Mouse (Mus musculus): ENCODE measurements around the gene Atp5s. TPM values are rescaled to one million over a fixed set of nuclear protein-coding genes. Genes with fewer than 3 reads are reported as not detected.

The Atp5s gene
- 10 to 100 TPM in 1 of 2 experiments, 1 to 10 TPM in 1; 9.1 to 14.3 TPM for polyA plus RNA-seq (2017; shearing (Covaris generic))

GRCm38 (mm10) chr12:69724711-69725460, at the start of gene Atp5s, which contains the start of gene L2hgdh:
Gene Atp5s, plus strand, starts transcription at chr12:69724950.
Gene L2hgdh, minus strand, starts transcription at chr12:69724873.

DNA sequence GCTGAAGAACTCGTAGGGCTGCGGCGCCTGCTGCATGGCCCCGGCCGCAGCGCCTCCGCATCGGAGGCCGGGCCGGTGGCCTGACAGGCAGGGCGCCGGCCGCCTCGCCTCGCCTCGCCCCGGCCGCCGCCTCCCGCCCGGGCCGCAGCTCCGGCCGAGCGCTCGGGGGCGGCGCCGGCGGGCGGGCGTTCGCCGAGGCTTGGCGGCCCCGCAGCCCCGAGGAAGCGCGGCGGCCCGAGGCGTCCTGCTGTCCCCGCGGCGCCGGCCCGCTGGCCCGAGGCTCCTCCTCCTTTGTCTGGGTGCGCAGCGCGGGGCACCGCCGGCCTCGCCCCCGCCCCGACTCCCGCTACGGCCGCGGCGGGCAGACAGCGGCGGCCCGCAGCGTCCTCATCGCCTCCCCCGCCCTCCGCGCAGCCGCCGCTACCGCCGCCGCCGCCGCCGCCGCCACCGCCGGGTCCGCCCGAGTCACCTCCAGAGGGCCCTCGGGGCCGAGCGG, 43.1 kb upstream of the Atp5s start, which contains the start of gene Sos2:
Gene Sos2 (minus strand): TSS at position 287 of the 496 bp plus-strand sequence.

DNA sequence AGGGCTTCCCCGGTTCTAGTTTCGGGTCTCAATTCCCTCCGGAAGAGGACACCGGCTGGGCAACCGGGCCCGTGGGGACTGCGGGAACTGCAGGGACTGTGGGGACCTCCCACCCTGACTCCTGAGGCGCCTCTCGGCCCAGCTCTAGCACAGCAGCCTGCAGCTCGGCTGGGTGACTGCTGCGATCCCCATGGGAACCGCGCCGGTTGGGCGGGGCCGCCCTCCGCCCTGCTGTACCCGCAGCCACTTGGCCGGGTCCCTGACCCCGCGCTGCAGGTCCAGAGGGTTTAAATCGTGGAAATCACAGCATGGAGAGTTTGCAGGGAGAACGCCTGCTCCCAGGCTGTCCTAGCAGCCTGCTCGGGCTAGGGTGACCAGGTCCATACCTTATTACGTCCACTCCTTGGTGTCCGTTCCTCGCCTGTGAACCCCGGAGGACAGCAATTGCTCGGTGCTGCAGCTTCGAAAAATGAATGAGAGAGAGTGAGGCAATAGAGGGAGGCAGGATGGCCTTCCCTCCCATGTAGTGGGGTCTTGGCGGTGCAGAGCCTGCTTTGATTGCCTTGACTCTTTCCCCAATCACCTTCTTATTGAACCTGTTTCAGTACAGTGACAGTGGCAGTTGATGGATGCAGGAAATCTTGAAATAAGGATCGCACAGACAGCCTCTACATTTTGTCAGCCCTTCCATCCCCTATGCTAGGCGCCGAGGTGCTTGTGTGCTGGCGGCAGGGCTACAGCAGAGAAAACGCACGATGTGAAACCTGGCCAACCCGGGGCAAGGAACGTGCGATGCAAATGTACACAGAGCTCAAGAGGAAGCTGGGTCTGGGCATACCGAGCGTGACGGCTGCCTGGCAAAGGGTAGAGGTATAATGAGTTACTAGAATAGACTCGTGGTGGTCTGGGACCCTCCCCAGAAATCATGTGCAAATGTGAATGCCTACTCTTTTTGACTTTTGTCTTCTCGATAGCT, 66.1 kb downstream of the Atp5s start, which contains the start of gene Cdkl1:
Gene Cdkl1 (minus strand): TSS at position 738 of the 976 bp plus-strand sequence.

Other genes with a start within 250 kb of the Atp5s start
- gene Vcpkmt, start 141.9 kb upstream of the Atp5s start, polyA plus RNA-seq (2017; shearing (Covaris generic)): 1 to 10 TPM; 5.0 to 5.9 TPM
- 10 to 100 TPM; 18.8 to 21.5 TPM for gene Sos2, start 43.1 kb upstream of the Atp5s start, polyA plus RNA-seq (2017; shearing (Covaris generic))
- 1 to 10 TPM; 3.3 to 6.9 TPM for gene L2hgdh, start 77 bp upstream of the Atp5s start, polyA plus RNA-seq (2017; shearing (Covaris generic))
- not detected for gene Cdkl1, start 66.3 kb downstream of the Atp5s start, polyA plus RNA-seq (2017; shearing (Covaris generic))
- gene Atl1, start 167.7 kb downstream of the Atp5s start, polyA plus RNA-seq (2017; shearing (Covaris generic)): 1 to 10 TPM in 1 of 2 experiments, under 1 TPM in 1; 0.54 to 1.5 TPM
- gene Map4k5, start 168.2 kb downstream of the Atp5s start, polyA plus RNA-seq (2017; shearing (Covaris generic)): 1 to 10 TPM; 7.7 to 8.8 TPM